Mouse (Mus musculus) midbrain, embryonic 12.5 days (tissue): ENCODE data around the gene Cpeb2. TPM values are rescaled to one million over a fixed set of nuclear protein-coding genes. Genes with fewer than 3 reads are reported as not detected.

ENCODE experiments used
- ATAC-seq: fragments of 200-750 bp; cut with Nextera tagmentation; 2 replicates; pipeline ENCODE4 v1.8.0; 2017; ENCODE audit warnings: low read depth, moderate TSS enrichment, moderate library complexity; ENCODE audit not compliant: low FRiP score
- H3K27ac ChIP-seq: fragments of 300-500 bp; sonication (generic); replicated peaks from 2 replicates; pipeline ENCODE4 v1.5.1; 2016; ENCODE audit warnings: mild to moderate bottlenecking
- H3K27me3 ChIP-seq: fragments of 300-500 bp; sonication (generic); 2 replicates; pipeline ENCODE4 v1.6.1; 2016; ENCODE audit warnings: mild to moderate bottlenecking
- H3K36me3 ChIP-seq: fragments of 300-500 bp; sonication (generic); 2 replicates; pipeline ENCODE4 v1.6.1; 2016
- H3K4me1 ChIP-seq: fragments of 300-500 bp; sonication (generic); 2 replicates; pipeline ENCODE4 v1.6.1; 2016
- H3K4me2 ChIP-seq: fragments of 300-500 bp; sonication (generic); replicated peaks from 2 replicates; pipeline ENCODE4 v1.6.1; 2016; ENCODE audit warnings: mild to moderate bottlenecking, moderate library complexity
- H3K4me3 ChIP-seq: fragments of 300-500 bp; sonication (generic); 2 replicates; pipeline ENCODE4 v1.5.1; 2016; ENCODE audit warnings: mild to moderate bottlenecking
- H3K9ac ChIP-seq: fragments of 300-500 bp; sonication (generic); replicated peaks from 2 replicates; pipeline ENCODE4 v1.6.1; 2016; ENCODE audit warnings: mild to moderate bottlenecking, moderate library complexity
- H3K9me3 ChIP-seq: fragments of 300-500 bp; sonication (generic); 2 replicates; pipeline ENCODE4 v1.6.1; 2016; ENCODE audit warnings: mild to moderate bottlenecking
- WGBS: fragments of 180-500 bp; shearing (Covaris S2); methylation state at CpG from one replicate; pipeline ENCODE4 v1.1.7; 2016; 5-methylcytosine and 5-hydroxymethylcytosine counted together
- polyA plus RNA-seq: library from polyadenylated mRNA; unstranded; fragments of >200 nt; fragmentation: Nextera tagmentation; extraction: Ambion mirVana; gene quantifications from 2 replicates; pipeline ENCODE4 v1.2.1, GENCODE M21; 2016

Cpeb2 gene
- polyA plus RNA-seq, 1 experiment from 2014 or later, result 9.5 TPM

GRCm38 (mm10) chr5:43246236-43246635 is 13.3 kb downstream of the Cpeb2 start:
- H3K27me3 ChIP-seq, result no peaks in the 10 kb centered on the region
- no peaks in the 10 kb centered on the region for H3K4me1 ChIP-seq
- 86% methylated on average over 8 of the region's 8 CpGs for WGBS
- no peak overlapping the region for H3K9ac ChIP-seq
- H3K36me3 ChIP-seq, result peaks cover 9% of the 10 kb centered on the region; the same call in 1 of the 2 replicates
- H3K9me3 ChIP-seq, result no peaks in the 10 kb centered on the region
- no peak overlapping the region for H3K4me2 ChIP-seq
- no peak overlapping the region for H3K27ac ChIP-seq
- ATAC-seq, result no peak
- H3K4me3 ChIP-seq, result no peak overlapping the region

GRCm38 (mm10) chr5:43246954-43247353 is 14.0 kb downstream of the Cpeb2 start:
- Histone ChIP-seq H3K4me2 (no peak overlapping the region), H3K9me3 (no peaks in the 10 kb centered on the region), H3K4me1 (no peaks in the 10 kb centered on the region), H3K27me3 (no peaks in the 10 kb centered on the region), H3K9ac (no peak overlapping the region), H3K27ac (no peak overlapping the region), H3K36me3 (peaks cover 9% of the 10 kb centered on the region; the same call in 1 of the 2 replicates), H3K4me3 (no peak overlapping the region)
- ATAC-seq, result no peak
- 79% methylated on average over 6 of the region's 6 CpGs for WGBS

- 59% methylated on average over 3 of the region's 3 CpGs for WGBS
- Histone ChIP-seq H3K4me3 (no peak overlapping the region), H3K27ac (no peak overlapping the region), H3K36me3 (peaks cover 12% of the 10 kb centered on the region; the same call in 1 of the 2 replicates), H3K9me3 (no peaks in the 10 kb centered on the region), H3K4me2 (no peak overlapping the region), H3K27me3 (no peaks in the 10 kb centered on the region), H3K4me1 (no peaks in the 10 kb centered on the region), H3K9ac (no peak overlapping the region)
- ATAC-seq, result no peak
Observed at GRCm38 (mm10) chr5:43248001-43248430, 15.0 kb downstream of the Cpeb2 start.

GRCm38 (mm10) chr5:43257490-43257889 is 24.5 kb downstream of the Cpeb2 start:
- Histone ChIP-seq H3K4me2 (no peak overlapping the region), H3K36me3 (peaks cover 8% of the 10 kb centered on the region; the same call in 1 of the 2 replicates), H3K4me3 (no peak overlapping the region), H3K27me3 (no peaks in the 10 kb centered on the region), H3K9ac (no peak overlapping the region), H3K27ac (no peak overlapping the region), H3K4me1 (no peaks in the 10 kb centered on the region), H3K9me3 (no peaks in the 10 kb centered on the region)
- 93% methylated on average over 2 of the region's 2 CpGs for WGBS
- ATAC-seq, result no peak

GRCm38 (mm10) chr5:43258472-43259142 is 25.6 kb downstream of the Cpeb2 start:
- H3K9ac ChIP-seq, result no peak overlapping the region
- H3K27ac ChIP-seq, result no peak overlapping the region
- no peaks in the 10 kb centered on the region for H3K27me3 ChIP-seq
- H3K4me2 ChIP-seq, result no peak overlapping the region
- no peaks in the 10 kb centered on the region for H3K4me1 ChIP-seq
- H3K9me3 ChIP-seq, result no peaks in the 10 kb centered on the region
- 94% methylated on average over 3 of the region's 3 CpGs for WGBS
- no peak overlapping the region for H3K4me3 ChIP-seq
- ATAC-seq, result no peak
- peaks cover 5% of the 10 kb centered on the region; the same call in 1 of the 2 replicates for H3K36me3 ChIP-seq

- Histone ChIP-seq H3K4me2 (no peak overlapping the region), H3K36me3 (peaks cover 5% of the 10 kb centered on the region; the same call in 1 of the 2 replicates), H3K27me3 (no peaks in the 10 kb centered on the region), H3K4me1 (no peaks in the 10 kb centered on the region), H3K9ac (no peak overlapping the region), H3K27ac (no peak overlapping the region), H3K9me3 (no peaks in the 10 kb centered on the region), H3K4me3 (no peak overlapping the region)
- ATAC-seq, result no peak
- 67% methylated on average over 6 of the region's 6 CpGs for WGBS
Observed at GRCm38 (mm10) chr5:43261814-43262213, 28.8 kb downstream of the Cpeb2 start.

- H3K27ac ChIP-seq, result no peak overlapping the region
- H3K4me2 ChIP-seq, result no peak overlapping the region
- H3K4me1 ChIP-seq, result no peaks in the 10 kb centered on the region
- peaks cover 5% of the 10 kb centered on the region; the same call in 1 of the 2 replicates for H3K36me3 ChIP-seq
- no peaks in the 10 kb centered on the region for H3K27me3 ChIP-seq
- H3K9ac ChIP-seq, result no peak overlapping the region
- H3K9me3 ChIP-seq, result no peaks in the 10 kb centered on the region
- H3K4me3 ChIP-seq, result no peak overlapping the region
- WGBS, result 86% methylated on average over 4 of the region's 4 CpGs
- ATAC-seq, result no peak
Observed at GRCm38 (mm10) chr5:43263951-43264350, 31.0 kb downstream of the Cpeb2 start.

- ATAC-seq, result no peak
- no peak overlapping the region for H3K9ac ChIP-seq
- H3K27ac ChIP-seq, result no peak overlapping the region
- H3K27me3 ChIP-seq, result no peaks in the 10 kb centered on the region
- peaks cover 5% of the 10 kb centered on the region; the same call in 1 of the 2 replicates for H3K36me3 ChIP-seq
- H3K9me3 ChIP-seq, result no peaks in the 10 kb centered on the region
- 97% methylated on average over 2 of the region's 2 CpGs for WGBS
- H3K4me3 ChIP-seq, result no peak overlapping the region
- H3K4me1 ChIP-seq, result no peaks in the 10 kb centered on the region
- no peak overlapping the region for H3K4me2 ChIP-seq
Observed at GRCm38 (mm10) chr5:43264696-43265095, 31.7 kb downstream of the Cpeb2 start.

- Histone ChIP-seq H3K4me2 (no peak overlapping the region), H3K9me3 (no peaks in the 10 kb centered on the region), H3K9ac (no peak overlapping the region), H3K27ac (no peak overlapping the region), H3K4me1 (no peaks in the 10 kb centered on the region), H3K27me3 (no peaks in the 10 kb centered on the region), H3K4me3 (no peak overlapping the region), H3K36me3 (no peaks in the 10 kb centered on the region)
- WGBS, result 98% methylated on average over 1 of the region's 1 CpGs
- ATAC-seq, result no peak
Observed at GRCm38 (mm10) chr5:43277982-43278381, 45.0 kb downstream of the Cpeb2 start.

GRCm38 (mm10) chr5:43279774-43280173 is 46.8 kb downstream of the Cpeb2 start:
- no peaks in the 10 kb centered on the region for H3K9me3 ChIP-seq
- no peak overlapping the region for H3K4me3 ChIP-seq
- ATAC-seq, result no peak
- H3K4me1 ChIP-seq, result no peaks in the 10 kb centered on the region
- 83% methylated on average over 3 of the region's 3 CpGs for WGBS
- no peak overlapping the region for H3K4me2 ChIP-seq
- H3K27ac ChIP-seq, result no peak overlapping the region
- no peaks in the 10 kb centered on the region for H3K27me3 ChIP-seq
- 0 out of 2 replicates have a peak, but pooled peaks cover 2% of the 10 kb centered on the region for H3K36me3 ChIP-seq
- H3K9ac ChIP-seq, result no peak overlapping the region

GRCm38 (mm10) chr5:43285756-43286155 is 52.8 kb downstream of the Cpeb2 start:
- no peak overlapping the region for H3K27ac ChIP-seq
- ATAC-seq, result no peak
- no peaks in the 10 kb centered on the region for H3K27me3 ChIP-seq
- H3K4me1 ChIP-seq, result no peaks in the 10 kb centered on the region
- H3K9me3 ChIP-seq, result no peaks in the 10 kb centered on the region
- 0 out of 2 replicates have a peak, but pooled peaks cover 2% of the 10 kb centered on the region for H3K36me3 ChIP-seq
- 92% methylated on average over 12 of the region's 12 CpGs for WGBS
- H3K4me2 ChIP-seq, result no peak overlapping the region
- H3K4me3 ChIP-seq, result no peak overlapping the region
- no peak overlapping the region for H3K9ac ChIP-seq

- no peak for ATAC-seq
- Histone ChIP-seq H3K4me1 (no peaks in the 10 kb centered on the region), H3K27me3 (no peaks in the 10 kb centered on the region), H3K4me2 (no peak overlapping the region), H3K9ac (no peak overlapping the region), H3K9me3 (no peaks in the 10 kb centered on the region), H3K4me3 (no peak overlapping the region), H3K27ac (no peak overlapping the region), H3K36me3 (no peaks in the 10 kb centered on the region)
- 88% methylated on average over 8 of the region's 8 CpGs for WGBS
Observed at GRCm38 (mm10) chr5:43289752-43290446, 56.9 kb downstream of the Cpeb2 start.
